Mouse (Mus musculus) liver, postnatal 0 days (tissue): ENCODE measurements around the gene Xpnpep1.

ENCODE experiments used
- CTCF ChIP-seq: sonication (generic); IDR thresholded peaks from 2 replicates; pipeline ENCODE4 v1.5.1; 2016; ENCODE audit warnings: antibody characterized with exemption, low read depth
- EP300 ChIP-seq: IDR thresholded peaks from 2 replicates; pipeline ENCODE4 v1.6.1; 2016; ENCODE audit warnings: antibody characterized with exemption, low read depth, mild to moderate bottlenecking

DNA sequence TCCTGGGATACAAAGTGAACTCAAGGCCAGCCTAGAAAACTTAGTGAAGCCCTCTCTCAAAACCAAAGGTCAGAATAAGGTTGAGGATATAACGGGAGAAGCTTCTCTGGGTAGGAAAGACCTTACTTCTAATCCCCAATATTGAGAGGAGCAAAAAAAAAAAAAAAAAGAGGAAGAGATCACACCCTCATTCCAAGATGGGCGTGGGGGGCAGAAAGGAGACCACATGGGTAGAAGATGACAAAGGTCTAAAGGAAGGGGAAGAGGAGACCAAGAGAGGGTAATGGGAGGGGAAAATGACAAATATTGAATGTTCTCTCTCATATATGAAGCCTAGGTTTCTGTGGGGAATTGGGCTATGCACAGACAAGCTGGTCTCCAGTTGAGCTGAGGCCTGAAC is 77.3 kb downstream of the Xpnpep1 start:
- TF ChIP-seq CTCF (no peak), EP300 (no peak)
